Mouse (Mus musculus): ENCODE results near the gene Ppp2r3d. TPM values are rescaled to one million over a fixed set of nuclear protein-coding genes. Genes with fewer than 3 reads are reported as not detected.

Ppp2r3d gene
- total and polyA plus RNA-seq, 2 experiments from 2014 or later: 122 to 150 TPM

DNA sequence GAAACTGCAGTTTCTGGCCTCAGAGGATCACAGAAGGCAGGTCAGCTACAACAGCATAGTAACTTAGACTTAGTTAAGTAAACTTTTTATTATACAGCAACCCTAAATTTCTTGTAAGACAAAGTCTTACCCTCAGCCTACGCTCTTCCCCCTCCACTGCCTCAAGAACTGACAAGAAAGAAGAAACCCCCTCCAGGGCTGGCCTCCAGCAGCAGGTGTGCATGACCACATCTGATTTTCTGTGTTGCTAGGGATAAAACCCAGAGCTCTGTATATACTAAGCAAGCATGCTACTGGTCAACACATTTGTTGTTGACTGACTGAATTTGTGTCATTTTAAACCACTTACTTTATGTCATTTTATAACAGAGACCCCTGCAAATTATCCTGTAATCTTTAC lies 65.1 kb downstream of the Ppp2r3d start:
- TF ChIP-seq CTCF (IDR thresholded peaks at IDR 0.05; ENCODE audit: low read depth): no peak
- Histone ChIP-seq H3K27me3 (ENCODE audit: insufficient read depth, low read length) (no peaks in the 10 kb centered on the region), H3K9me3 (ENCODE audit: low read length) (no peaks in the 10 kb centered on the region), H3K4me2 (ENCODE audit: low read depth, low read length) (no peak overlapping the region), H3K4me1 (ENCODE audit: insufficient read depth, low read length) (no peaks in the 10 kb centered on the region), H3K27ac (no peak overlapping the region), H3K36me3 (ENCODE audit: insufficient read depth, low read length) (no peaks in the 10 kb centered on the region), H3K9ac (replicated peaks; ENCODE audit: low read length) (no peak overlapping the region), H3K4me3 (ENCODE audit: low read length) (no peak overlapping the region)
- ATAC-seq: no peak
- WGBS: 50% methylated on average over 1 of the region's 1 CpGs
- DNase-seq (ENCODE audit: low spot score): no peak

DNA sequence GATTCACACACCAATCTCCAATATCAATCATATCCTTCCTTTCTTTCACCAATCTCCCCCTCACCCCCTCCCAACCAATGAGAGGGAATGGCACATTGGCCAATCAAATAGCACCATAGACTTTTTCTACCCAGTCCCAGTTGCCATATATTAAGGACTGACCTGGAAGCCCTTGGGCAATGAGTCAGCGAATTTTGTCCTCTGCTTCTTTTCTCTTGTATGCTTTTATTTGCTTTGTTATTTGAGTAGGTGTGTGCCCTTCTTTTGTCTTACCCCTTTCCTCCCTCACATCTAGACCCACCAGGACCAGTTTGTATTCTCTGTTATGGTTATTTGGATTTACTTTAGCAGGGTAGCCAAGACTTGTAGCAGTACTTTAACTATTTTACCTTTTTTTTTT lies 68.1 kb downstream of the Ppp2r3d start:
- Histone ChIP-seq H3K9me3 (ENCODE audit: low read length) (no peaks in the 10 kb centered on the region), H3K9ac (replicated peaks; ENCODE audit: low read length) (no peak overlapping the region), H3K27ac (no peak overlapping the region), H3K36me3 (ENCODE audit: insufficient read depth, low read length) (no peaks in the 10 kb centered on the region), H3K4me2 (ENCODE audit: low read depth, low read length) (no peak overlapping the region), H3K4me3 (ENCODE audit: low read length) (no peak overlapping the region), H3K4me1 (ENCODE audit: insufficient read depth, low read length) (no peaks in the 10 kb centered on the region), H3K27me3 (ENCODE audit: insufficient read depth, low read length) (no peaks in the 10 kb centered on the region)
- TF ChIP-seq CTCF (IDR thresholded peaks at IDR 0.05; ENCODE audit: low read depth): no peak
- ATAC-seq: no peak
- WGBS: 70% methylated on average over 1 of the region's 1 CpGs
- no peak for DNase-seq (ENCODE audit: low spot score)

Other genes with a start within 250 kb of the Ppp2r3d start
- 8.3 and 8.8 TPM in 2 replicates for gene 2010315B03Rik, start 164.2 kb downstream of the Ppp2r3d start, total RNA-seq (2014; rRNA removed)
- gene 2010315B03Rik, start 164.2 kb downstream of the Ppp2r3d start, polyA plus RNA-seq (2015; fragmentation: Nextera tagmentation; extraction: Ambion mirVana): 11.7 and 12.9 TPM in 2 replicates
- not detected in 2 replicates for gene Gm21836, start 16.9 kb upstream of the Ppp2r3d start, total RNA-seq (2014; rRNA removed)
- not detected in 2 replicates for gene Gm21836, start 16.9 kb upstream of the Ppp2r3d start, polyA plus RNA-seq (2015; fragmentation: Nextera tagmentation; extraction: Ambion mirVana)

Measured in hindbrain, postnatal 0 days (tissue).